Mouse (Mus musculus) Patski (cell line): ENCODE measurements at regions not wholly inside any gene's neighbourhood (a gene's known extent, or its start where the extent isn't known, plus 50 kb on each side); places are given as distances from the start of the nearest gene placed in this dataset.
"Not testable (repeated sequence)": the region's sequence is repeated elsewhere in the genome, so short reads cannot be mapped to it uniquely, and the experiment has no call there.

Experiments used
- ATAC-seq: fragments of 100-300 bp; one replicate; pipeline ENCODE4 v1.8.0; 2021
- CTCF ChIA-PET: fragments of 350-600 bp; sonication (Branson Sonifier 250); formaldehyde crosslinking; loops from one replicate; lab custom pipeline; 2022; ENCODE audit warnings: inconsistent platforms; lab: Charles Lee
- POLR2A ChIA-PET: fragments of 350-600 bp; sonication (Branson Sonifier 250); formaldehyde crosslinking; loops from one replicate; lab custom pipeline; 2022; ENCODE audit warnings: antibody characterized with exemption, inconsistent platforms; lab: Charles Lee
- DNase-seq: peaks from one replicate; pipeline ENCODE4 v3.0.0-alpha.2; 2011; ENCODE audit warnings: low read depth, low spot score
- H3K27me3 ChIP-seq: fragments of 371-371 bp; one replicate; pipeline ENCODE4 v1.5.1; 2021
- CTCF ChIP-seq: fragments of 100-300 bp; IDR thresholded peaks from one replicate; pipeline ENCODE4 v1.5.1; 2021
- in situ Hi-C: fragments of 300-500 bp; cut with MboI; formaldehyde crosslinking; loops from 3 replicates; pipeline ENCODE4 v1.11.1; 2018; ENCODE audit warnings: low pct_unique_long_range_greater_than_20kb, mixed read lengths

- ATAC-seq = no peak
- ChIA-PET POLR2A (no interaction called here), CTCF (interaction anchor here (1.2 kb wide), 1 partner anchor 12 kb away, joined by 3 read pairs; no protein-coding TSS in a partner anchor)
- no peak for DNase-seq
- H3K27me3 ChIP-seq = no peaks in the 10 kb centered on the region
- in situ Hi-C loops = no loop called here
- no peak for TF ChIP-seq CTCF
Measured at GRCm38 (mm10) chr17:61337094-61337493, 1544.0 kb downstream of the Efna5 start.

- TF ChIP-seq CTCF = no peak
- no peak for DNase-seq
- H3K27me3 ChIP-seq = no peaks in the 10 kb centered on the region
- ChIA-PET POLR2A (no interaction called here), CTCF (no interaction called here)
- ATAC-seq = no peak
- in situ Hi-C loops = no loop called here
Measured at GRCm38 (mm10) chr17:61325401-61325800, 1555.7 kb downstream of the Efna5 start.

GRCm38 (mm10) chr17:61320865-61321264, 1560.3 kb downstream of the Efna5 start:
- peak; percentile 26 for TF ChIP-seq CTCF
- peak; percentile 1 for DNase-seq

DNA sequence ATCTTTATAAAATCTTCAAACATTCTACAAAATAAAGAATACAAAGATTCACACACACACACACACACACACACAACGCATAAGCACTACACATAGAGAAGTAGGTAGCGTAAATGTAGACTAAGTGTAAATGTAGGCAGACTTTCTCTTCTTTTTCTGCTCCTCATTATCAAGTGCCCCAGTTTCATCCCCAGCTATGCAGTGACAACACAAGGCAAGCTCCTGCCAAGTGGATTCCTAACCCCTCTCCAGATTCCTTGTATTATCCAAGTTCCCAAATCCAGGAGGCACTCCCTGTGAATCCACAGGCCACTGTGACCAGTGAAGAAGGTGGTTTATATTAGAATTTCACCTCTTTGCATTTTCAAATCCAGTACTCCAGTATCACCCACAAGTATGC, 1567.7 kb downstream of the Efna5 start:
- ChIA-PET CTCF (no interaction called here), POLR2A (no interaction called here)
- in situ Hi-C loops = no loop called here
- TF ChIP-seq CTCF = no peak
- DNase-seq (no peak), ATAC-seq (no peak)
- H3K27me3 ChIP-seq = no peaks in the 10 kb centered on the region

More at GRCm38 (mm10) chr17:61320865-61321264, 1560.3 kb downstream of the Efna5 start:
- no peaks in the 10 kb centered on the region for H3K27me3 ChIP-seq
- ATAC-seq = no peak
- POLR2A ChIA-PET = interaction anchor here (0.7 kb wide), 1 partner anchor 141 kb away, joined by 3 read pairs; no protein-coding TSS in a partner anchor
- in situ Hi-C loops = no loop called here
- CTCF ChIA-PET = interaction anchor here (0.6 to 0.7 kb wide), 2 partner anchors 37 to 50 kb away, joined by 3 read pairs; no protein-coding TSS in a partner anchor

DNA sequence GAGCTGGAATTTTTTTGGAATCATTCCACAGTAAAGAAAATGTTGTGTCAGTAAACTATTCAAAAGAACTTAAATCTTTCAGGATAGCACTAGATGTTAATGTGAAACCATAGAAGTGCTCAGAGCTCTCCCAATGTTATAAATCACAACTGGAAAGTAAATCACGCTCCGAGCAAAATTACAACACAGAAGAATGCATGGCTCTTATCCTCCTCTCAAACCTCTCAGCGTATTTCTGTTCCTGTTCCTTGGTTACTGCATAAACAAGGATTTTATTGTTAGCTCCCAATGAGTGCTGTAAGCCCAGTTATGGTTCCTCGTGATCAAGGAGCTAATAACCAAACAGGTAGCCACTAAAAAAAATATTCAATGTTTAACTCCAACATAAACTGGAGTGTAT, 1569.9 kb downstream of the Efna5 start:
- POLR2A ChIA-PET = no interaction called here
- in situ Hi-C loops = no loop called here
- no peak for ATAC-seq
- TF ChIP-seq CTCF = no peak
- CTCF ChIA-PET = no interaction called here
- no peaks in the 10 kb centered on the region for H3K27me3 ChIP-seq
- DNase-seq = no peak

DNA sequence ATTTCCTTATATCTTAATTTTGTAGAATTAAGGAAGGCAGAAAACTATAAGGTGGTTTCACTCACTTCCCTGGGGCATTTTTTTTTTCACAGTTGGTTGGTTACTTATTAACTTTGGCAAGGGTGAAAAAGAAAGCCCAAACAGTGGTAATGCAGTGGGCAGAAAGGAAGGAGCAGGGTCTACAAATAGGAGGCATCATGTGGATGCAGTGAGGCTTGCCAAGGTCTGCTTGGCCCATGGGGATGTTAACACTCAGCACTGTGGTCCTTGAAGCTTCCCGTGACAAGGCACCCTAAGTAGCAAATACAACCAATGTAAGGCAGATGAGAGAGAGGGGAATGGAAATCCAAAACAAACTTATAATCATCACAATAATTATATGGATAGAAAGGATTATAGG, 1577.5 kb downstream of the Efna5 start:
- H3K27me3 ChIP-seq = no peaks in the 10 kb centered on the region
- ATAC-seq (no peak), DNase-seq (no peak)
- ChIA-PET POLR2A (no interaction called here), CTCF (no interaction called here)
- TF ChIP-seq CTCF = no peak
- in situ Hi-C loops = no loop called here

DNA sequence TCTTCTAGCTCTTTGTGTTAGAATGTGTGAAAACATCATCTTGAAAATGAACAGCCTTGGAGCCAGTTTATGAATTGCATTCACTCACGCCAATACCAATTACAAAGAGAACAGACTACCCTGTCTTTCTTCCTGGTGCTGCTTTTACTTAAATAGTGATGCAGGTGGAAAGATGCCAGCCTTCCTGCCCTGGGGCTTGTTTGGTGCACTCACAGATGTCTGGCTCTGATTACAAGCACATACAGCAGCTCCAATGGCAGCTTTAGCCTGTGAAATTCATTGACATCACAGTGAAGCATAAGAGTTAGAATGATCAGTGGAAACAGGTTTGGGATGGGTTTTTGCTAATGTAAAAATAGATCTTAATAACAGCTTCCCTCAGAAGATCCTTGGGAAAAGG, 1579.1 kb downstream of the Efna5 start:
- POLR2A ChIA-PET = no interaction called here
- CTCF ChIA-PET = interaction anchor here (1.0 to 1.3 kb wide), 3 partner anchors 9 to 13 kb away, joined by 3 to 4 read pairs (median 3); no protein-coding TSS in a partner anchor
- ATAC-seq (no peak), DNase-seq (no peak)
- in situ Hi-C loops = no loop called here
- H3K27me3 ChIP-seq = no peaks in the 10 kb centered on the region
- no peak for TF ChIP-seq CTCF

GRCm38 (mm10) chr17:61301171-61301570, 1579.9 kb downstream of the Efna5 start:
- ATAC-seq = no peak
- POLR2A ChIA-PET = no interaction called here
- no peak for DNase-seq
- no peaks in the 10 kb centered on the region for H3K27me3 ChIP-seq
- CTCF ChIA-PET = interaction anchor here (1.2 kb wide), 1 partner anchor 8 kb away, joined by 3 read pairs; no protein-coding TSS in a partner anchor
- no peak for TF ChIP-seq CTCF
- in situ Hi-C loops = no loop called here

GRCm38 (mm10) chr17:61291129-61291528, 1590.0 kb downstream of the Efna5 start:
- DNase-seq = no peak
- no peak for TF ChIP-seq CTCF
- POLR2A ChIA-PET = no interaction called here
- in situ Hi-C loops = no loop called here
- CTCF ChIA-PET = interaction anchor here (1.5 kb wide), 1 partner anchor 11 kb away, joined by 3 read pairs; no protein-coding TSS in a partner anchor
- no peaks in the 10 kb centered on the region for H3K27me3 ChIP-seq
- ATAC-seq = no peak

DNA sequence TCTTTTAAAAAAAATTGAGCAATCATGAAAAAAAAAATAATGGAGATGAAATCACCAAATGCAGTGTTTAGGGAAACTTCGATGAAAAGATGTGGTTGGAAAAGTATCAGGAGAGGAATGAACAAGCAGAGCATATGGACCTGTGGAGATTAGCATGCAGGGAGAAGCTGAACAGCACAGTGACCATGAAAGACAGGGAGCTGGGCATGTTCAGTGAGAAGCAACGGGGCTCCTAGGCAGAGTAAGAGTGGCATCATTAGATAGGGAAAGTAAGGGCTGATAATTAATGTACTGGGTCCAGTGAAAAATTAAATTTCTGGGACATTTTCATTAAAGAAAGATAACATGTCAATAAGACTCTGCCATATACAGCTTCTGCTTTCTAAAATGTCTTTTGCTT, 1592.5 kb downstream of the Efna5 start:
- in situ Hi-C loops = no loop called here
- DNase-seq (no peak), ATAC-seq (no peak)
- ChIA-PET POLR2A (no interaction called here), CTCF (interaction anchor here (1.4 kb wide), 1 partner anchor 14 kb away, joined by 4 read pairs; no protein-coding TSS in a partner anchor)
- no peak for TF ChIP-seq CTCF
- no peaks in the 10 kb centered on the region for H3K27me3 ChIP-seq

- ChIA-PET POLR2A (no interaction called here), CTCF (no interaction called here)
- ATAC-seq (no peak), DNase-seq (no peak)
- no peaks in the 10 kb centered on the region for H3K27me3 ChIP-seq
- in situ Hi-C loops = no loop called here
- TF ChIP-seq CTCF = no peak
Measured at GRCm38 (mm10) chr17:61273631-61274030, 1607.5 kb downstream of the Efna5 start.

GRCm38 (mm10) chr17:61256526-61256925, 1624.6 kb downstream of the Efna5 start:
- H3K27me3 ChIP-seq, ATAC-seq, DNase-seq, POLR2A ChIA-PET, CTCF ChIA-PET, in situ Hi-C loops: not testable (repeated sequence)
